Mouse (Mus musculus) liver, embryonic 14.5 days (tissue): Measurements from ENCODE around the gene Tmem44.

Experiments
- CTCF ChIP-seq: IDR thresholded peaks from 2 replicates; pipeline ENCODE4 v1.5.1; 2016; ENCODE audit warnings: antibody characterized with exemption, low read depth, control low read depth
- EP300 ChIP-seq: IDR thresholded peaks from 2 replicates; pipeline ENCODE4 v1.6.1; 2016; ENCODE audit warnings: antibody characterized with exemption, low read depth

DNA sequence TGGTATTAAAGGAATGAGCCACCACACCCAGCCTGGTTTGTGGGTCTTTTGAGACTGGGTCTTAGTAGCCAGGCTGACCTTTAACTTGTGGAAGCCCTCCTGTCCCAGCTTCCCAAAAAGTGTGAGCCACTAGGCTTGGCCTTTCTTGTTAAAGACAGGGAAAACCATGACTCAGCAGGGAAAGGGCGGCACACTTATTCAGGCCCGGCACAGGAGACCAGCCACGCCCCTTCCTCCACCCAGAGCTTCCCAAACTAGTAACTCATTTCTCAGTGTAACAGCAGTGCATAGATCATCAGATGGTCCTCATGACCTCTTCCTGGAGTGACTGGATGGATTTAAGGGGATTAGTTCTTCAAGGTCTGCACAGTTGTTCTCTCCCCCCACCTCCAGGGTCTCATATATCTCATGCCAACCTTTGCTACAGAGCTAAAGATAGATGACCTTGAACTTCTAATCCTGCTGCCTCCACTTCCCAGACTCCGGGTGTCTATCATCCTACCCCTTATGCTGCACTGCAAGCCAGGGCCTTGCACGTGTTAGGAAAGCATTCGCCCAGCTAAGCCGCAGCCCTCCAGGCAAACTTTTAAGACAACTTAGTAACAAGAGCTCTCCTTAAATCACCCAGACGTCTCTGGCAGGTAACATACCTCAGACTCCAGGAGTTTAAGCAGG is 38.1 kb downstream of the Tmem44 start:
- TF ChIP-seq CTCF (no peak), EP300 (no peak)
